Mouse (Mus musculus): ENCODE data around the gene Ino80b. TPM values are rescaled to one million over a fixed set of nuclear protein-coding genes. Genes with fewer than 3 reads are reported as not detected.

Gene Ino80b
- polyA plus RNA-seq, 1 experiment from 2014 or later: 17.6 TPM

- H3K27me3 ChIP-seq: peaks cover 46% of the 10 kb centered on the region
- no peak for ATAC-seq (ENCODE audit: insufficient number of reproducible peaks, insufficient read depth, low FRiP score, low TSS enrichment, low read depth)
- peaks cover 42% of the 10 kb centered on the region for H3K4me1 ChIP-seq (replicated peaks)
- H3K4me3 ChIP-seq (replicated peaks): no peak overlapping the region
- H3K9ac ChIP-seq (replicated peaks): no peak overlapping the region
- 91% methylated on average over 5 of the region's 5 CpGs for WGBS
- H3K27ac ChIP-seq: no peak overlapping the region
- no peak overlapping the region for H3K4me2 ChIP-seq
- H3K9me3 ChIP-seq: no peaks in the 10 kb centered on the region
- H3K36me3 ChIP-seq: peaks cover 30% of the 10 kb centered on the region
These were observed 45.0 kb downstream of the Ino80b start for GRCm38 (mm10) chr6:83080210-83080609.

GRCm38 (mm10) chr6:83078324-83078858 is 46.8 kb downstream of the Ino80b start:
- Histone ChIP-seq H3K4me1 (replicated peaks) (peaks cover 26% of the 10 kb centered on the region), H3K27ac (peak overlapping the region; percentile 85), H3K9me3 (no peaks in the 10 kb centered on the region), H3K27me3 (peaks cover 45% of the 10 kb centered on the region), H3K4me2 (peak overlapping the region; percentile 93), H3K36me3 (peaks cover 30% of the 10 kb centered on the region), H3K4me3 (replicated peaks) (peak overlapping the region; percentile 73), H3K9ac (replicated peaks) (peak overlapping the region; percentile 86)
- ATAC-seq (ENCODE audit: insufficient number of reproducible peaks, insufficient read depth, low FRiP score, low TSS enrichment, low read depth): peak; percentile 90
- WGBS: under 1% methylated on average over 46 of the region's 46 CpGs

GRCm38 (mm10) chr6:83077630-83078323 is 47.5 kb downstream of the Ino80b start, which contains the start of gene Pcgf1:
Gene Pcgf1, plus strand, starts transcription at chr6:83077869.
- Histone ChIP-seq H3K9me3 (no peaks in the 10 kb centered on the region), H3K27me3 (peaks cover 45% of the 10 kb centered on the region), H3K36me3 (peaks cover 30% of the 10 kb centered on the region), H3K9ac (replicated peaks) (peak within 1 kb of the TSS; percentile 86), H3K4me3 (replicated peaks) (peak within 1 kb of the TSS; percentile 73), H3K4me2 (peak within 1 kb of the TSS; percentile 93), H3K4me1 (replicated peaks) (peaks cover 21% of the 10 kb centered on the region), H3K27ac (peak within 1 kb of the TSS; percentile 85)
- WGBS: under 1% methylated on average over 54 of the region's 54 CpGs
- ATAC-seq (ENCODE audit: insufficient number of reproducible peaks, insufficient read depth, low FRiP score, low TSS enrichment, low read depth): peak; percentile 77

- peaks cover 32% of the 10 kb centered on the region for H3K4me1 ChIP-seq (replicated peaks)
- no peak for ATAC-seq (ENCODE audit: insufficient number of reproducible peaks, insufficient read depth, low FRiP score, low TSS enrichment, low read depth)
- H3K9me3 ChIP-seq: no peaks in the 10 kb centered on the region
- peaks cover 3% of the 10 kb centered on the region for H3K36me3 ChIP-seq
- no peak overlapping the region for H3K27ac ChIP-seq
- H3K9ac ChIP-seq (replicated peaks): no peak overlapping the region
- peaks cover 66% of the 10 kb centered on the region for H3K27me3 ChIP-seq
- H3K4me2 ChIP-seq: no peak overlapping the region
- H3K4me3 ChIP-seq (replicated peaks): no peak overlapping the region
- WGBS: 20% methylated on average over 2 of the region's 2 CpGs
These were observed 50.3 kb downstream of the Ino80b start for GRCm38 (mm10) chr6:83074979-83075378.

MicroRNAs within 50 kb of the gene (microRNA counts, 519-probe panel; counts per million panel counts)
- not detected for microRNA mmu-miR-3470a+mmu-miR-3470b

Small RNAs within 50 kb of the gene (microRNA-seq; reads per million reads assigned to microRNA genes)
- not detected for gene Mir3470a

Other genes with a start within 250 kb of the Ino80b start
- 3.8 and 4.2 TPM in 2 replicates for gene Sema4f, start 185.7 kb downstream of the Ino80b start, polyA plus RNA-seq (2016; fragmentation: Nextera tagmentation; extraction: Ambion mirVana)
- gene M1ap, start 178.5 kb downstream of the Ino80b start, polyA plus RNA-seq (2016; fragmentation: Nextera tagmentation; extraction: Ambion mirVana): 0.20 and 0.32 TPM in 2 replicates
- gene Dok1, start 92.0 kb downstream of the Ino80b start, polyA plus RNA-seq (2016; fragmentation: Nextera tagmentation; extraction: Ambion mirVana): 9.9 and 10.0 TPM in 2 replicates
- gene Loxl3, start 91.3 kb downstream of the Ino80b start, polyA plus RNA-seq (2016; fragmentation: Nextera tagmentation; extraction: Ambion mirVana): 15.7 and 19.4 TPM in 2 replicates
- 158 and 159 TPM in 2 replicates for gene Aup1, start 70.9 kb downstream of the Ino80b start, polyA plus RNA-seq (2016; fragmentation: Nextera tagmentation; extraction: Ambion mirVana)
- gene Htra2, start 70.2 kb downstream of the Ino80b start, polyA plus RNA-seq (2016; fragmentation: Nextera tagmentation; extraction: Ambion mirVana): 68.7 and 75.5 TPM in 2 replicates
- gene Dqx1, start 67.6 kb downstream of the Ino80b start, polyA plus RNA-seq (2016; fragmentation: Nextera tagmentation; extraction: Ambion mirVana): 0.68 and 1.1 TPM in 2 replicates
- 0.27 and 1.0 TPM in 2 replicates for gene Tlx2, start 55.1 kb downstream of the Ino80b start, polyA plus RNA-seq (2016; fragmentation: Nextera tagmentation; extraction: Ambion mirVana)
- 39.0 and 39.7 TPM in 2 replicates for gene Pcgf1, start 47.6 kb downstream of the Ino80b start, polyA plus RNA-seq (2016; fragmentation: Nextera tagmentation; extraction: Ambion mirVana)
- gene Lbx2, start 39.1 kb downstream of the Ino80b start, polyA plus RNA-seq (2016; fragmentation: Nextera tagmentation; extraction: Ambion mirVana): 0.63 and 6.7 TPM in 2 replicates
- gene Ccdc142, start 23.8 kb downstream of the Ino80b start, polyA plus RNA-seq (2016; fragmentation: Nextera tagmentation; extraction: Ambion mirVana): 3.6 and 3.8 TPM in 2 replicates
- 3.9 and 4.2 TPM in 2 replicates for gene Gm42688, start 23.8 kb downstream of the Ino80b start, polyA plus RNA-seq (2016; fragmentation: Nextera tagmentation; extraction: Ambion mirVana)
- gene Mrpl53, start 16.4 kb downstream of the Ino80b start, polyA plus RNA-seq (2016; fragmentation: Nextera tagmentation; extraction: Ambion mirVana): 134 and 140 TPM in 2 replicates
- gene Mogs, start 9.9 kb downstream of the Ino80b start, polyA plus RNA-seq (2016; fragmentation: Nextera tagmentation; extraction: Ambion mirVana): 55.3 and 58.2 TPM in 2 replicates
- 191 and 219 TPM in 2 replicates for gene Wbp1, start 3.9 kb downstream of the Ino80b start, polyA plus RNA-seq (2016; fragmentation: Nextera tagmentation; extraction: Ambion mirVana)
- gene Rtkn, start 10.0 kb upstream of the Ino80b start, polyA plus RNA-seq (2016; fragmentation: Nextera tagmentation; extraction: Ambion mirVana): 62.0 and 62.6 TPM in 2 replicates
- 10.2 and 10.4 TPM in 2 replicates for gene Wdr54, start 31.0 kb upstream of the Ino80b start, polyA plus RNA-seq (2016; fragmentation: Nextera tagmentation; extraction: Ambion mirVana)
- gene 1700003E16Rik, start 31.0 kb upstream of the Ino80b start, polyA plus RNA-seq (2016; fragmentation: Nextera tagmentation; extraction: Ambion mirVana): 1.8 and 3.0 TPM in 2 replicates
- gene Dctn1, start 40.5 kb upstream of the Ino80b start, polyA plus RNA-seq (2016; fragmentation: Nextera tagmentation; extraction: Ambion mirVana): 102 and 104 TPM in 2 replicates
- gene Slc4a5, start 94.4 kb upstream of the Ino80b start, polyA plus RNA-seq (2016; fragmentation: Nextera tagmentation; extraction: Ambion mirVana): 0.49 and 0.68 TPM in 2 replicates
- 43.2 and 47.1 TPM in 2 replicates for gene Mthfd2, start 200.5 kb upstream of the Ino80b start, polyA plus RNA-seq (2016; fragmentation: Nextera tagmentation; extraction: Ambion mirVana)
- 65.4 and 68.7 TPM in 2 replicates for gene Mob1a, start 200.6 kb upstream of the Ino80b start, polyA plus RNA-seq (2016; fragmentation: Nextera tagmentation; extraction: Ambion mirVana)
- 140 TPM in 2 replicates for gene Bola3, start 223.7 kb upstream of the Ino80b start, polyA plus RNA-seq (2016; fragmentation: Nextera tagmentation; extraction: Ambion mirVana)

Measured in limb, embryonic 12.5 days (tissue).